Mouse (Mus musculus) heart, adult 2 months (tissue): ENCODE results near the gene Parl.

Experiments used
- CTCF ChIP-seq: fragments of 200-600 bp; IDR thresholded peaks from 2 replicates; pipeline ENCODE4 v1.8.1; 2022; ENCODE audit warnings: antibody characterized with exemption, mild to moderate bottlenecking, moderate library complexity
- EP300 ChIP-seq: fragments of 200-500 bp; IDR thresholded peaks from 2 replicates; pipeline ENCODE4 v1.6.1; 2011; ENCODE audit warnings: low read depth, low read length, control low read depth; ENCODE audit not compliant: insufficient read depth
- POLR2A ChIP-seq: fragments of 200-500 bp; IDR thresholded peaks from 2 replicates; pipeline ENCODE4 v1.6.1; 2011; ENCODE audit warnings: mild to moderate bottlenecking, low read depth, low read length, control low read depth; ENCODE audit not compliant: insufficient read depth

DNA sequence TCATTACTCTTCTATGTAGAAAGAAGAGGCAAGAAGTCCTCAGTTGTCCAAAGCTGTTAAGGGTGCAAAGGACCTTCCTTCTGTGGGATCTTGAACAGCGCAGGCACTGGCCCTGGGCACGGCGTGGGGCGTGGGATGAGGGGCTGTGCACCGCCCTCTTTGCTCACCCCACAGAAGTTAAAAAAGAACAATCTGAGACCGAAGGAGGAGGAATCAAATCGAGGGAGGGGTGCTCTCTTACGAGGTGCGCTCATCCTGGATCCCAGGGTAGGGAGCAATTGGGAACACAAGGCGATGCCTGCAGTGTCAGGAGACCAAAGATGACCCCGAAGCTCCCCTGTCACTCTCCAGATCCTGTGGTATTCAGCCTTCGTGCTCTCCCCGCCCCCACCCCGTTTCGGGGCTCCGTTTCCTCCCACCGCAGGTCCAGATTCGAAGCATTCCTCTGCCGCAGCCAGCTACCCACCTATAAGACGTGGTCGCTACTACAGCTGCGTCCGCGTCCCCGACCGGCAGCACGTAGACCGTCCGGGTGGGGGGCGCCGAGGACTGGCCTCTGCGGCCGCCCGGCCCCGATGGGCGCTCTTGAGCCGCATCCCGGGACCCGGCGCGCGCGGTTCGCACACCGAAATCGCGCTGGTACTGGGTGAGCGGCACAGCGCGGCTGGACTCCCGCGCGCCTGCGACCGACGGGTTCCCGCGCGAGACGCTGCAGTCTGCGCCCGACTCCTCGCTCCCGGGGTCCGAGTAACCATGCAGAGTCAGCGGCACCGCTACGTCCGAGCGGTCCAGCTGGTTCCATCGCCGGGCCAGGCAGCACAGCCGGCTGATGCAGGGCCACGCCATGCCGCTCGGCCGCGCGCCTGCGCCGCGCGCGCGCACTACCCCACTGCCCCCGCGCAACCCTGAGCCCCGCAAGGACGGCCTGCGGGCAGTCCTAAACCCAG lies 61.4 kb downstream of the Parl start, which contains the start of gene Map6d1:
- no peak for TF ChIP-seq POLR2A
- TF ChIP-seq CTCF: no peak
- TF ChIP-seq EP300: no peak
